Mouse (Mus musculus) midbrain, embryonic 11.5 days (tissue): Measurements from ENCODE around the gene Rflnb. TPM values are rescaled to one million over a fixed set of nuclear protein-coding genes. Genes with fewer than 3 reads are reported as not detected.

Experiments used
- ATAC-seq: fragments of 200-750 bp; cut with Nextera tagmentation; 2 replicates; pipeline ENCODE4 v1.8.0; 2017; ENCODE audit warnings: moderate TSS enrichment, moderate library complexity; ENCODE audit not compliant: low FRiP score
- DNase-seq: peaks from one replicate; pipeline ENCODE4 v3.0.0; 2015; ENCODE audit warnings: low spot score; ENCODE audit errors: missing footprints
- H3K27ac ChIP-seq: fragments of 300-500 bp; sonication (generic); 2 replicates; pipeline ENCODE4 v1.5.1; 2014; ENCODE audit warnings: low read depth, low read length
- H3K27me3 ChIP-seq: fragments of 300-500 bp; sonication (generic); 2 replicates; pipeline ENCODE4 v1.6.1; 2014; ENCODE audit warnings: mild to moderate bottlenecking, low read length, moderate library complexity, mixed read lengths; ENCODE audit not compliant: control insufficient read depth, insufficient read depth
- H3K36me3 ChIP-seq: fragments of 300-500 bp; sonication (generic); 2 replicates; pipeline ENCODE4 v1.6.1; 2014; ENCODE audit warnings: mild to moderate bottlenecking, low read length, moderate library complexity, mixed read lengths; ENCODE audit not compliant: control insufficient read depth, insufficient read depth
- H3K4me1 ChIP-seq: fragments of 300-500 bp; sonication (generic); 2 replicates; pipeline ENCODE4 v1.6.1; 2014; ENCODE audit warnings: low read length; ENCODE audit not compliant: control insufficient read depth, insufficient read depth
- H3K4me2 ChIP-seq: fragments of 300-500 bp; sonication (generic); 2 replicates; pipeline ENCODE4 v1.6.1; 2014; ENCODE audit warnings: mild to moderate bottlenecking, moderate library complexity
- H3K4me3 ChIP-seq: fragments of 300-500 bp; sonication (generic); 2 replicates; pipeline ENCODE4 v1.5.1; 2014; ENCODE audit warnings: low read depth, low read length
- H3K9ac ChIP-seq: fragments of 300-500 bp; sonication (generic); 2 replicates; pipeline ENCODE4 v1.6.1; 2014; ENCODE audit warnings: low read length
- H3K9me3 ChIP-seq: fragments of 300-500 bp; sonication (generic); 2 replicates; pipeline ENCODE4 v1.6.1; 2016; ENCODE audit warnings: low read length; ENCODE audit not compliant: control insufficient read depth
- WGBS: fragments of 180-500 bp; shearing (Covaris S2); extraction: QIAGEN DNeasy Blood & Tissue Kit; methylation state at CpG from one replicate; pipeline ENCODE4 v1.1.7; 2014; 5-methylcytosine and 5-hydroxymethylcytosine counted together
- polyA plus RNA-seq: library from polyadenylated mRNA; unstranded; fragments of >200 nt; fragmentation: Nextera tagmentation; extraction: Ambion mirVana; gene quantifications from 2 replicates; pipeline ENCODE4 v1.2.1, GENCODE M21; 2014

Gene Rflnb
- polyA plus RNA-seq, 1 experiment from 2014 or later, result 13.9 TPM

- Histone ChIP-seq H3K4me2 (peak overlapping the region; percentile 92), H3K9ac (peak overlapping the region; percentile 71), H3K27me3 (peaks cover 3% of the 10 kb centered on the region; the same call in 1 of the 2 replicates), H3K4me1 (peaks cover 14% of the 10 kb centered on the region), H3K4me3 (peak overlapping the region; percentile 41), H3K9me3 (no peaks in the 10 kb centered on the region), H3K36me3 (no peaks in the 10 kb centered on the region), H3K27ac (no peak overlapping the region)
- ATAC-seq (no peak; the same call in none of the 2 replicates), DNase-seq (peak; percentile 94)
- WGBS, result 2% methylated on average over 13 of the region's 14 CpGs
Observed at GRCm38 (mm10) chr11:76026527-76027138, 949 bp downstream of the Rflnb start.

DNA sequence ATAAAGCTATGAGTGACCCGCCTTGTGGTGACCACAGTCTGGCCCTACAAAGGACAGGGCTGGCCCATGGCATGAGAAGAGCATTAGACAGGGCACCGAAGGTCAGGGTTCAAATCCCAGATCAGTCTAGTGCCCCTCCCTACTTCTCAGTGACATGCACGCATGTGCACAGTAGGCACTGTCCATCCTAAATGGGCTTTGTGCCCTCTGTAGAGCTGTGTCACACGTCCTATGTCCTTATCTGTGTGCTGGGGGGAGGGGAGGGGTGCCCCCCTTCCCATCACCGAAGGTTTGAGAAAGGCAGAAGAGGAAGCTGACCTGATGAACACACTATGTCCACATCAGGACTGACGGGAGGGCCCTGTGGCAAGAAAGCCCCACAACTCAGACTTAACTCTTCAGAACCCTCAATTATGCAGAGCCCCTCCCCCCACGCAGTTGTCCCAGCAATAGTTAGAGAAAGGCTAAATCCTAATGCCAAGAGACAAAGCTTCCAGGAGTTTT is 2.5 kb downstream of the Rflnb start:
- ATAC-seq (no peak), DNase-seq (no peak)
- Histone ChIP-seq H3K27ac (no peak overlapping the region), H3K36me3 (no peaks in the 10 kb centered on the region), H3K4me3 (no peak overlapping the region), H3K4me1 (peaks cover 14% of the 10 kb centered on the region), H3K27me3 (peaks cover 3% of the 10 kb centered on the region; the same call in 1 of the 2 replicates), H3K9ac (no peak overlapping the region), H3K9me3 (no peaks in the 10 kb centered on the region), H3K4me2 (no peak overlapping the region)
- WGBS, result 47% methylated on average over 7 of the region's 7 CpGs

DNA sequence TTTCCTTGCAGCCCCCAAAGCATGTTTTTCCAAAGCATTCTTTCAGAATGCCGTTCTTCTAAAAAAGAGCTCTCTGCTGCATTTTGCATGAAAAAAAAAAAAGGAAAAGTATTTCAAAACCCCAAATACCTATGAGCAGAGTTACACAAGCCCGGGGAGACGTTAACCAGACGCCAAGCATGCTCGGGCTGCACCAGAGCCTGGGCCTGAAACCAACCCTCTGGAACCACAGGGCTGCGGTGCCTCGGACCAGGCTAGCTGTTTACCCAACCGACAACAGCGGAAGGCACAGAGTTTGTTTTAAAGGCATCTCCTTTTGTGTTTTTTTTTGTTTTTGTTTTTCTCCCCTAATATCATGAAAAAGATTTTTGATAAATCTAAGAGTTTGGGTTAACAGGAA is 6.7 kb downstream of the Rflnb start:
- no peaks in the 10 kb centered on the region for H3K36me3 ChIP-seq
- ATAC-seq (no peak), DNase-seq (no peak)
- no peak overlapping the region for H3K4me2 ChIP-seq
- H3K4me3 ChIP-seq, result no peak overlapping the region
- H3K4me1 ChIP-seq, result peaks cover 6% of the 10 kb centered on the region
- H3K27me3 ChIP-seq, result no peaks in the 10 kb centered on the region
- WGBS, result 86% methylated on average over 9 of the region's 9 CpGs
- H3K9ac ChIP-seq, result no peak overlapping the region
- no peaks in the 10 kb centered on the region for H3K9me3 ChIP-seq
- no peak overlapping the region for H3K27ac ChIP-seq

- ATAC-seq, result no peak
- DNase-seq, result no peak
- Histone ChIP-seq H3K4me2 (no peak overlapping the region), H3K27me3 (no peaks in the 10 kb centered on the region), H3K36me3 (no peaks in the 10 kb centered on the region), H3K9me3 (no peaks in the 10 kb centered on the region), H3K27ac (no peak overlapping the region), H3K9ac (no peak overlapping the region), H3K4me1 (no peaks in the 10 kb centered on the region), H3K4me3 (no peak overlapping the region)
- 92% methylated on average over 4 of the region's 4 CpGs for WGBS
Observed at GRCm38 (mm10) chr11:76019879-76020278, 7.7 kb downstream of the Rflnb start.

- Histone ChIP-seq H3K9me3 (no peaks in the 10 kb centered on the region), H3K27ac (no peak overlapping the region), H3K27me3 (no peaks in the 10 kb centered on the region), H3K4me2 (no peak overlapping the region), H3K4me3 (no peak overlapping the region), H3K36me3 (no peaks in the 10 kb centered on the region), H3K4me1 (no peaks in the 10 kb centered on the region), H3K9ac (no peak overlapping the region)
- WGBS, result 88% methylated on average over 4 of the region's 4 CpGs
- DNase-seq, result no peak
- no peak for ATAC-seq
Observed at GRCm38 (mm10) chr11:76015814-76016213, 11.8 kb downstream of the Rflnb start.

- H3K27me3 ChIP-seq, result no peaks in the 10 kb centered on the region
- H3K9me3 ChIP-seq, result no peaks in the 10 kb centered on the region
- ATAC-seq (no peak), DNase-seq (no peak)
- no peak overlapping the region for H3K9ac ChIP-seq
- H3K4me2 ChIP-seq, result no peak overlapping the region
- no peak overlapping the region for H3K27ac ChIP-seq
- no peaks in the 10 kb centered on the region for H3K4me1 ChIP-seq
- H3K4me3 ChIP-seq, result no peak overlapping the region
- no peaks in the 10 kb centered on the region for H3K36me3 ChIP-seq
- WGBS, result 89% methylated on average over 6 of the region's 6 CpGs
Observed at GRCm38 (mm10) chr11:76015251-76015650, 12.3 kb downstream of the Rflnb start.

- WGBS, result 90% methylated on average over 9 of the region's 9 CpGs
- Histone ChIP-seq H3K9ac (no peak overlapping the region), H3K36me3 (no peaks in the 10 kb centered on the region), H3K27me3 (no peaks in the 10 kb centered on the region), H3K9me3 (no peaks in the 10 kb centered on the region), H3K4me1 (no peaks in the 10 kb centered on the region), H3K4me2 (no peak overlapping the region), H3K27ac (no peak overlapping the region), H3K4me3 (no peak overlapping the region)
- no peak for ATAC-seq
- DNase-seq, result no peak
Observed at GRCm38 (mm10) chr11:76010838-76011624, 16.6 kb downstream of the Rflnb start.

DNA sequence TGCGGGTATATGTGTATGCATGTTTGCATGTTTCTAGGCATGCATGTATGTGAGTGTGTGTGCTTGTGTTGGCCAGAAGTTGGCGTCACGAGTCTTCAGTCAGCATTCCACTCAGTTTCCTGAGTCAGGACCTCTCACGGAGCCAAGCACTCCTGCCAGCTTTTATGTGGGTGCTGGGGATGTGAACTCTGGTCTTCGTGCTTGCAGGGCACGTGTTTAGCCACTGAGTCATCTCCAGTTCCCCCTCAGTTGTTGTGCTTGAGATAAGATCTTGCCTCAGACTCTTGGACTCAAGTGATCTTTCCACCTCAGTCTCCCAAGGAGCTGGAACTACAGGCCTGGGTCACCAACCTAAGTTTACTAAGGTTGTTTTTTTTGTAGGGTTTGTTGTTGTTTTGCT is 18.5 kb downstream of the Rflnb start:
- 82% methylated on average over 6 of the region's 6 CpGs for WGBS
- no peak for ATAC-seq

DNA sequence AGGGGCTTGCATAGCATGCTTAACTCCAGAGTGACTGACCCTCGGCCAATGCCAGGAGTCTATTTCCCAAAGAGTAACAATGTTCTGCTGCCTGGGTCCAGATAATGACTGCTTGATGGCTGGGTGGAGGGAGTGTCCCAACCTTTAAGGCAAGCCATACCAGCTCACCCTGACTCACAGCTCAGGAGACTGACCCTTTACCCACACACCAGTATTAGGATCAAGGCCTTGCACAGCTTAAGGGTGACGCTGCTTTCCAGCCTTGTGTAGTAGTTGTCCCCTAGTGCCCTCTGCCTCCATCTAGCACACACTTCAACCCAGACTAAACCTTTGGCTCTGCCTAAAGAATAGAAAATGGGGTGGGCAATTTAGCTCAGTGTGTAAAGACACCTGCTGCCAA is 19.4 kb downstream of the Rflnb start:
- no peaks in the 10 kb centered on the region for H3K9me3 ChIP-seq
- WGBS, result 85% methylated on average over 2 of the region's 2 CpGs
- H3K27me3 ChIP-seq, result no peaks in the 10 kb centered on the region
- peak; percentile 41 for DNase-seq
- H3K9ac ChIP-seq, result no peak overlapping the region
- H3K4me3 ChIP-seq, result no peak overlapping the region
- no peaks in the 10 kb centered on the region for H3K4me1 ChIP-seq
- no peaks in the 10 kb centered on the region for H3K36me3 ChIP-seq
- no peak for ATAC-seq
- no peak overlapping the region for H3K27ac ChIP-seq
- H3K4me2 ChIP-seq, result no peak overlapping the region

More for the DNA sequence above, 18.5 kb downstream of the Rflnb start:
- Histone ChIP-seq H3K36me3 (no peaks in the 10 kb centered on the region), H3K4me2 (no peak overlapping the region), H3K27ac (no peak overlapping the region), H3K27me3 (no peaks in the 10 kb centered on the region), H3K9ac (no peak overlapping the region), H3K4me3 (no peak overlapping the region), H3K9me3 (no peaks in the 10 kb centered on the region), H3K4me1 (no peaks in the 10 kb centered on the region)
- peak; percentile 51 for DNase-seq
